Mouse (Mus musculus) hindbrain, embryonic 14.5 days (tissue): ENCODE measurements at regions not wholly inside any gene's neighbourhood (a gene's known extent, or its start where the extent isn't known, plus 50 kb on each side); places are given as distances from the start of the nearest gene placed in this dataset.

Experiments used
- ATAC-seq: fragments of 200-750 bp; cut with Nextera tagmentation; 2 replicates; pipeline ENCODE4 v1.8.0; 2017; ENCODE audit warnings: moderate number of reproducible peaks, mild to moderate bottlenecking, moderate TSS enrichment, moderate library complexity; ENCODE audit not compliant: low FRiP score
- DNase-seq: peaks from one replicate; pipeline ENCODE4 v3.0.0-alpha.2; 2015; ENCODE audit warnings: low spot score
- H3K27ac ChIP-seq: fragments of 300-500 bp; sonication (generic); 2 replicates; pipeline ENCODE4 v1.5.1; 2014; ENCODE audit warnings: mild to moderate bottlenecking, moderate library complexity
- H3K27me3 ChIP-seq: fragments of 300-500 bp; sonication (generic); 2 replicates; pipeline ENCODE4 v1.6.1; 2014; ENCODE audit warnings: mild to moderate bottlenecking, low read length, mixed read lengths; ENCODE audit not compliant: control insufficient read depth, insufficient read depth
- H3K36me3 ChIP-seq: fragments of 300-500 bp; sonication (generic); replicated peaks from 2 replicates; pipeline ENCODE4 v1.6.1; 2014; ENCODE audit not compliant: control insufficient read depth, insufficient read depth
- H3K4me1 ChIP-seq: fragments of 300-500 bp; sonication (generic); replicated peaks from 2 replicates; pipeline ENCODE4 v1.6.1; 2014; ENCODE audit warnings: antibody characterized with exemption, low read length, mixed read lengths; ENCODE audit not compliant: control insufficient read depth, insufficient read depth
- H3K4me2 ChIP-seq: fragments of 300-500 bp; sonication (generic); replicated peaks from 2 replicates; pipeline ENCODE4 v1.6.1; 2014; ENCODE audit warnings: mild to moderate bottlenecking, moderate library complexity
- H3K4me3 ChIP-seq: fragments of 300-500 bp; sonication (generic); replicated peaks from 2 replicates; pipeline ENCODE4 v1.5.1; 2014; ENCODE audit warnings: mild to moderate bottlenecking, low read length
- H3K9ac ChIP-seq: fragments of 300-500 bp; sonication (generic); 2 replicates; pipeline ENCODE4 v1.6.1; 2014
- H3K9me3 ChIP-seq: fragments of 300-500 bp; sonication (generic); 2 replicates; pipeline ENCODE4 v1.6.1; 2016; ENCODE audit warnings: low read length; ENCODE audit not compliant: control insufficient read depth
- WGBS: fragments of 180-500 bp; shearing (Covaris S2); extraction: QIAGEN DNeasy Blood & Tissue Kit; methylation state at CpG from one replicate; pipeline ENCODE4 v1.1.7; 2014; 5-methylcytosine and 5-hydroxymethylcytosine counted together

DNA sequence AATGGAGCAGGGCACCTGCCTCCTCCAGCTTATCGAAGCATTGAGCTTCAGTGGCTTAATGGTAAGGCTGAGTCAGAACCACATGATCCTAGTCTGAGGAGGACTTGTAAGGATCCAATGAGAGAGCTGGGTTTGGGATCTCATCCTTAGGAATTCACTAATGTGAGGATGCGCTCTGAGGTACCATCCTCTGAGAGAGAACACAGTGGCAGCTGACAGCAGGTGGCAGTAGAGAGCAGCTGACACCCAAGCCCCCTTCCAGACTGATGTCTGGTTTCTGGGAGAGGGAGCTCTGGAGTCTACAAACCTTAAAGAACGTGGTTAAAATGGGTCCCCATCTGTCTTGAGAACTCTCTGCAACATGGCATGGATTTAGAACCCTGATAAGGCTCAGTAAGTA lies 137.8 kb downstream of the B3glct start:
- no peaks in the 10 kb centered on the region; the same call in 1 of the 2 replicates for H3K4me1 ChIP-seq
- H3K9me3 ChIP-seq: no peaks in the 10 kb centered on the region
- no peak overlapping the region for H3K4me2 ChIP-seq
- H3K36me3 ChIP-seq: no peaks in the 10 kb centered on the region
- WGBS: 41% methylated on average over 3 of the region's 3 CpGs
- H3K27ac ChIP-seq: no peak overlapping the region
- ATAC-seq (no peak), DNase-seq (peak; percentile 76)
- H3K4me3 ChIP-seq: no peak overlapping the region
- H3K9ac ChIP-seq: no peak overlapping the region
- H3K27me3 ChIP-seq: no peaks in the 10 kb centered on the region

GRCm38 (mm10) chr5:149818812-149819211 lies 140.8 kb downstream of the B3glct start:
- DNase-seq (no peak), ATAC-seq (no peak)
- no peak overlapping the region for H3K4me3 ChIP-seq
- no peaks in the 10 kb centered on the region for H3K9me3 ChIP-seq
- 60% methylated on average over 6 of the region's 6 CpGs for WGBS
- H3K4me1 ChIP-seq: no peaks in the 10 kb centered on the region; the same call in 1 of the 2 replicates
- H3K4me2 ChIP-seq: no peak overlapping the region
- H3K27ac ChIP-seq: no peak overlapping the region
- H3K36me3 ChIP-seq: no peaks in the 10 kb centered on the region
- no peaks in the 10 kb centered on the region for H3K27me3 ChIP-seq
- H3K9ac ChIP-seq: no peak overlapping the region

GRCm38 (mm10) chr5:149823821-149824220 lies 145.8 kb downstream of the B3glct start:
- DNase-seq (no peak), ATAC-seq (no peak)
- H3K9me3 ChIP-seq: no peaks in the 10 kb centered on the region
- H3K4me1 ChIP-seq: no peaks in the 10 kb centered on the region
- no peak overlapping the region for H3K27ac ChIP-seq
- no peak overlapping the region for H3K4me3 ChIP-seq
- H3K9ac ChIP-seq: no peak overlapping the region
- no peak overlapping the region for H3K4me2 ChIP-seq
- H3K36me3 ChIP-seq: no peaks in the 10 kb centered on the region
- no peaks in the 10 kb centered on the region for H3K27me3 ChIP-seq
- 77% methylated on average over 9 of the region's 9 CpGs for WGBS

DNA sequence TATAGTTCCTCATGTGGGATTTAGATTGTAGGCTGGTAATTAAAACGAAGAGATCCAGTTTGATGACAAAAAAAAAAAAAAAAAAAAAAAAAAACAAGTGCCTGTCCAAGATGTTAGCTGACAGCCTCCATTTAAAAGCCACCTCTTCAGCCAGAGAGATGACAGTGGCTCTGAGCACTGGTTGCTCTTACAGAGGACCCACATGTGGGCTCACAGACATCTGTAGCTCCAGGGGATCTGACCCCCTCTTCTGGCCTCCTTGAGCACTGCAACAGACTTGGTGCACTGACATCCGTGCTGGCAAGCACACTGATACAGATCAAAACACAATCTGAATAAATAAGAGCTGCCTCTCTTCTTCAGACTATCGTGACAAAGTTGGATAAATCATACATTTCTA lies 149.6 kb downstream of the B3glct start:
- Histone ChIP-seq H3K27me3 (no peaks in the 10 kb centered on the region), H3K36me3 (no peaks in the 10 kb centered on the region), H3K9ac (no peak overlapping the region), H3K4me2 (no peak overlapping the region), H3K4me3 (no peak overlapping the region), H3K27ac (no peak overlapping the region), H3K4me1 (no peaks in the 10 kb centered on the region), H3K9me3 (no peaks in the 10 kb centered on the region)
- DNase-seq (no peak), ATAC-seq (no peak)
- WGBS: 50% methylated on average over 3 of the region's 3 CpGs

DNA sequence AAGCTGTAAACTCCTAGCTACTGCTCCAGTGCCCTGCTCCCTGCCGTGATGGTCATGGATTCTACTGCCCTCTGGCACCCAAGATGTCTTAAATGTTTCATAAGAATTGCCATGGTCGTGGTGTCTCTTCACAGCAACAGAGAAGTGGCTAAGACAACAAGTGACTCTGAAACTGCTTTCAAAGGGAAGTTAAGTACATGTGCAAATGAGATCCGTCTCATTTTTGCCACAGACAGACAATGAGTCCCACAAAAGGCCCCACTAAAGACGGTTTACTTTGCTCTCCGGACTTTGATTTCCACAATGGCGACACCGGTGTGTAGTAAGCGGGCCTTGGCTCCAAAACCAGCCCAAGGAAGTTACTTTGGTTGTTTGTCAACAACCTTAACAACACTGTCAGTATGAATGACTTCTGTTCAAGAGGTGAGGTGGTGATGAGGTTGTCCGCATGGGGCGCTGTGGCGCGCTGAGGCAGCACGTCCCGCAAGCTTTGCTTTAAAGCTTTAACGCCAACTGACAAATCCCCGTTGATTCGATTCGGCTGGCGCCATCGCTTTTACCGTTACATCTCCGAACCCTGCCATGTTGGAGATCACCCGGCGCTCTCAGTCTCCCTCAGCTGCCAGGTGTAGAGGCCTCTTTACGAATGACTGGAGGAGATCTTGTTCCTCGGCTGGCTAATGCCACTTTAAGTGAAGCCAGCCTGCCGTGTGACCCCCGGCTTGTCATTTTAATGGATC lies 153.3 kb downstream of the B3glct start:
- Histone ChIP-seq H3K4me3 (peak overlapping the region; percentile 23), H3K4me2 (peak overlapping the region; percentile 50), H3K27me3 (no peaks in the 10 kb centered on the region), H3K4me1 (no peaks in the 10 kb centered on the region), H3K9me3 (no peaks in the 10 kb centered on the region), H3K36me3 (no peaks in the 10 kb centered on the region), H3K9ac (peak overlapping the region; percentile 49), H3K27ac (peak overlapping the region; percentile 39)
- DNase-seq: peak; percentile 86
- WGBS: 4% methylated on average over 28 of the region's 28 CpGs
- no peak for ATAC-seq

GRCm38 (mm10) chr5:149837379-149837778 lies 159.3 kb downstream of the B3glct start:
- no peak overlapping the region for H3K4me2 ChIP-seq
- DNase-seq (no peak), ATAC-seq (no peak)
- WGBS: 68% methylated on average over 2 of the region's 2 CpGs
- H3K36me3 ChIP-seq: no peaks in the 10 kb centered on the region
- H3K4me1 ChIP-seq: no peaks in the 10 kb centered on the region; the same call in 1 of the 2 replicates
- H3K27me3 ChIP-seq: no peaks in the 10 kb centered on the region; the same call in 1 of the 2 replicates
- H3K9ac ChIP-seq: no peak overlapping the region
- H3K9me3 ChIP-seq: no peaks in the 10 kb centered on the region
- no peak overlapping the region for H3K4me3 ChIP-seq
- no peak overlapping the region for H3K27ac ChIP-seq

DNA sequence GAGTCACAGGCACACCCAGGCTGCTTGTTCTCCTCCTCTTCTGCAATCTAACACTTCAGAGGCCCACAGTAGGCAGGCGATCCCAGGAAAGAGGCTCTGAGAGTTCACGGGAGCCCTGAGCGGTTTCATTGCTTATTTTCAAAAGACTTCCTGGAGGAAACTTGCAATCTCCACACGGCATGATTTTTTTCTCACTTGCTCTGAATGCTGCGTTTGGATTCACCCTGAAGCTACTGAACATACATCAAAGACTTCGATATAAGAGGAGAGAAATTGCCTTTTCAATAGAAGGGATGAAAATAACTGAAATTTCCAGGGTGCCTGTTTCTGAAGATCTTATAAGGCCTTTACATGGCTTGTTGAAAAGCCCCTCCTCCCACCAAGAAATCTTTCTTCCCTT lies 164.5 kb downstream of the B3glct start:
- Histone ChIP-seq H3K4me1 (peaks cover 4% of the 10 kb centered on the region), H3K9ac (no peak overlapping the region), H3K36me3 (no peaks in the 10 kb centered on the region), H3K4me3 (no peak overlapping the region), H3K4me2 (no peak overlapping the region), H3K27ac (no peak overlapping the region), H3K27me3 (no peaks in the 10 kb centered on the region; the same call in 1 of the 2 replicates), H3K9me3 (no peaks in the 10 kb centered on the region)
- no peak for ATAC-seq
- DNase-seq: no peak
- 69% methylated on average over 6 of the region's 6 CpGs for WGBS

- no peaks in the 10 kb centered on the region; the same call in 1 of the 2 replicates for H3K27me3 ChIP-seq
- WGBS: 42% methylated on average over 7 of the region's 7 CpGs
- H3K9ac ChIP-seq: no peak overlapping the region
- H3K4me2 ChIP-seq: no peak overlapping the region
- H3K4me1 ChIP-seq: peaks cover 4% of the 10 kb centered on the region; the same call in 1 of the 2 replicates
- no peaks in the 10 kb centered on the region for H3K9me3 ChIP-seq
- DNase-seq: no peak
- no peak for ATAC-seq
- no peaks in the 10 kb centered on the region for H3K36me3 ChIP-seq
- H3K27ac ChIP-seq: no peak overlapping the region
- H3K4me3 ChIP-seq: no peak overlapping the region
These were observed 165.3 kb downstream of the B3glct start for GRCm38 (mm10) chr5:149843310-149843709.

DNA sequence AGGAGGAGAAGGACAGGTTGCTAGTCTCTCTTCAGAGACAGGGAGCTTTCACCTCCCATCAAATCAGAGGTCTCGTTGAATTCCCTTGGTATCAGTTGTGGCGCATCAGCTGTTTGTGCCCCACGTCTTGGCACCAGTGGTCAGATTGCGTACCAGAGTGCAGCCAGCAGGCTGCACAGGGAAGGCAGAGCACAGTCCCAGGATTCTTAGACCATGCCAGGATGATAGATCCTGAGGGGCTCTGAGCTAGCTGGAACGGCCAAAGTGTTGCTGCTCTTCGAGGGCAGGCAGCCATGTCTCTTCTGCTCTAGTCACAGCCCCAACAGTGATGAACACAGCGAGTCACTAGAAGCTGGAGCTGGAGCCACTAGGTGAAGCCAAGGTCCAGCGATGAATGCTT lies 167.2 kb downstream of the B3glct start:
- WGBS: 71% methylated on average over 8 of the region's 8 CpGs
- Histone ChIP-seq H3K9ac (no peak overlapping the region), H3K27ac (no peak overlapping the region), H3K4me2 (no peak overlapping the region), H3K4me1 (peaks cover 4% of the 10 kb centered on the region; the same call in 1 of the 2 replicates), H3K27me3 (no peaks in the 10 kb centered on the region; the same call in 1 of the 2 replicates), H3K4me3 (no peak overlapping the region), H3K9me3 (no peaks in the 10 kb centered on the region), H3K36me3 (no peaks in the 10 kb centered on the region)
- no peak for DNase-seq
- no peak for ATAC-seq
